ENCODE assay signal across 8 mouse cellular contexts in the genomic region with DNA sequence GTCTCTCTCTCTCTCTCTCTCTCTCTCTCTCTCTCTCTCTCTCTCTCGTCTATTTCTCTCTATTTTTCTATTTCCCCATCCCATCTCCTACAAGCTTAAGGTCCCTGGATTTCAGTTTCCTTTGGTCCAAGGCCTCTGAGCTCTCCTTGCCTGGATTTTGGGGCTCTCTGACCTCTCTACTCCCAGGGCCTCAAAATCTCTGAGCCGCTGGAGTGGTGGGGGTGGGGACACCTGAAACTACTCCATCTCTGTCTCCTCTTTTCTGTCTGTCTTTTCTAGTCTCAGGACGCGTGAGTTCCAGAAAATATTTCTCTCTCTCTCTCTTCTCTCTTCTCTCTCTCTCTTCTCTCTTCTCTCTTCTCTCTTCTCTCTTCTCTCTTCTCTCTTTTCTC. TPM values are rescaled to one million over a fixed set of nuclear protein-coding genes. Genes with fewer than 3 reads are reported as not detected.
DNase-seq lines count a peak whose midpoint lies in the region; ATAC-seq and TF ChIP-seq lines count a peak whose summit lies in the region.

No protein-coding gene starts in this region.

- H3K9ac ChIP-seq in heart, postnatal 0 days (replicated peaks; ENCODE audit: low read depth, low read length), result no peak overlapping the region
- H3K9ac ChIP-seq in hindbrain, embryonic 15.5 days, result peak overlapping the region; percentile 88
- H3K9ac ChIP-seq in midbrain, embryonic 16.5 days (ENCODE audit: low read depth, low read length), result peak overlapping the region; percentile 86

- no peak for ATAC-seq in heart, postnatal 0 days (ENCODE audit: insufficient read depth, low read depth)
- peak; percentile 11; the same call in 1 of the 2 replicates for ATAC-seq in hindbrain, embryonic 15.5 days (ENCODE audit: low FRiP score, low read depth)
- peak; percentile 12; the same call in 1 of the 2 replicates for ATAC-seq in midbrain, embryonic 16.5 days

- TF ChIP-seq EP300 in heart, postnatal 0 days (IDR thresholded peaks at IDR 0.05; ENCODE audit: low read depth), result no peak

- no peaks in the 10 kb centered on the region for H3K9me3 ChIP-seq in heart, postnatal 0 days (replicated peaks; ENCODE audit: control insufficient read depth, low read length)
- H3K9me3 ChIP-seq in embryonic facial prominence, embryonic 10.5 days, result peaks cover 3% of the 10 kb centered on the region; the same call in 1 of the 2 replicates
- H3K9me3 ChIP-seq in hindbrain, embryonic 15.5 days, result no peaks in the 10 kb centered on the region
- no peaks in the 10 kb centered on the region for H3K9me3 ChIP-seq in midbrain, embryonic 16.5 days (replicated peaks; ENCODE audit: control insufficient read depth, low read length, poor library complexity, severe bottlenecking)

- no peak for TF ChIP-seq CTCF in heart, postnatal 0 days (IDR thresholded peaks at IDR 0.05; ENCODE audit: low read depth)

- H3K4me2 ChIP-seq in heart, postnatal 0 days (ENCODE audit: low read depth, low read length), result peak overlapping the region; percentile 54
- H3K4me2 ChIP-seq in hindbrain, embryonic 15.5 days, result peak overlapping the region; percentile 67
- peak overlapping the region; percentile 85 for H3K4me2 ChIP-seq in midbrain, embryonic 16.5 days (ENCODE audit: low read length)

- no peaks in the 10 kb centered on the region for H3K36me3 ChIP-seq in heart, postnatal 0 days (replicated peaks; ENCODE audit: control insufficient read depth, insufficient read depth, low read length)
- peaks cover 8% of the 10 kb centered on the region for H3K36me3 ChIP-seq in embryonic facial prominence, embryonic 10.5 days (replicated peaks)
- H3K36me3 ChIP-seq in hindbrain, embryonic 15.5 days, result 0 out of 2 replicates have a peak, but pooled peaks cover 6% of the 10 kb centered on the region
- no peaks in the 10 kb centered on the region for H3K36me3 ChIP-seq in midbrain, embryonic 16.5 days (ENCODE audit: control insufficient read depth, insufficient read depth, low read length)

- WGBS in heart, postnatal 0 days, result 5% methylated on average over 4 of the region's 4 CpGs
- WGBS in embryonic facial prominence, embryonic 10.5 days, result 1% methylated on average over 4 of the region's 4 CpGs
- under 1% methylated on average over 4 of the region's 4 CpGs for WGBS in hindbrain, embryonic 15.5 days
- 0% methylated on average over 4 of the region's 4 CpGs for WGBS in midbrain, embryonic 16.5 days

- H3K27me3 ChIP-seq in heart, postnatal 0 days (ENCODE audit: control insufficient read depth, insufficient read depth, low read length), result peaks cover 61% of the 10 kb centered on the region
- H3K27me3 ChIP-seq in embryonic facial prominence, embryonic 10.5 days (replicated peaks; ENCODE audit: low read depth, poor library complexity, severe bottlenecking), result peaks cover 22% of the 10 kb centered on the region
- peaks cover 13% of the 10 kb centered on the region for H3K27me3 ChIP-seq in hindbrain, embryonic 15.5 days
- H3K27me3 ChIP-seq in midbrain, embryonic 16.5 days (ENCODE audit: control insufficient read depth, insufficient read depth, low read depth, low read length), result no peaks in the 10 kb centered on the region

- no peaks in the 10 kb centered on the region for H3K4me1 ChIP-seq in heart, postnatal 0 days (ENCODE audit: control insufficient read depth, insufficient read depth)
- peaks cover 37% of the 10 kb centered on the region for H3K4me1 ChIP-seq in embryonic facial prominence, embryonic 10.5 days
- peaks cover 28% of the 10 kb centered on the region for H3K4me1 ChIP-seq in hindbrain, embryonic 15.5 days (replicated peaks)
- H3K4me1 ChIP-seq in midbrain, embryonic 16.5 days (ENCODE audit: control insufficient read depth, insufficient read depth, low read length), result peaks cover 16% of the 10 kb centered on the region

- peak overlapping the region; percentile 48 for H3K4me3 ChIP-seq in heart, postnatal 0 days (ENCODE audit: low read depth, low read length)
- H3K4me3 ChIP-seq in embryonic facial prominence, embryonic 10.5 days, result peak overlapping the region; percentile 72
- peak overlapping the region; percentile 88 for H3K4me3 ChIP-seq in hindbrain, embryonic 15.5 days
- H3K4me3 ChIP-seq in midbrain, embryonic 16.5 days (ENCODE audit: low read depth, low read length), result peak overlapping the region; percentile 81

- 0 out of 2 replicates have a peak overlapping the region, but pooled peaks have one; percentile 11 for H3K27ac ChIP-seq in heart, postnatal 0 days (ENCODE audit: low read depth)
- peak overlapping the region; percentile 92 for H3K27ac ChIP-seq in embryonic facial prominence, embryonic 10.5 days (replicated peaks)
- peak overlapping the region; percentile 87 for H3K27ac ChIP-seq in hindbrain, embryonic 15.5 days (replicated peaks)
- peak overlapping the region; percentile 87 for H3K27ac ChIP-seq in midbrain, embryonic 16.5 days (ENCODE audit: low read length)

- no peak for DNase-seq in heart, postnatal 0 days (ENCODE audit: low spot score)
- no peak for DNase-seq in heart, postnatal 4 days
- DNase-seq in embryonic facial prominence, embryonic 10.5 days (ENCODE audit: low spot score), result no peak
- no peak for DNase-seq in spleen, postnatal 36 days (ENCODE audit: low spot score in 2 of 2)
- no peak for DNase-seq in frontal cortex, adult 2 months (ENCODE audit: extremely low spot score in 1 of 2, low spot score in 1 of 2)
- no peak for DNase-seq in Muller cell, postnatal 12 days (ENCODE audit: inconsistent ontology term)

RNA-seq across cellular contexts. Expression of a gene that starts 0.5 kb away (rescaled TPM):
- 4.0 and 6.3 TPM in 2 replicates for total RNA-seq in heart, postnatal 0 days (2014; rRNA removed; ENCODE audit: low replicate concordance)
- polyA plus RNA-seq in heart, postnatal 0 days (2015; fragmentation: Nextera tagmentation; extraction: Ambion mirVana), result 0.15 and 0.29 TPM in 2 replicates
- total RNA-seq in heart, postnatal 4 days (2021), result 1 to 10 TPM; 6.9 to 7.4 TPM
- 1.2 and 1.9 TPM in 2 replicates for polyA plus RNA-seq in embryonic facial prominence, embryonic 10.5 days (2016; fragmentation: Nextera tagmentation; extraction: Ambion mirVana)
- polyA plus RNA-seq in hindbrain, embryonic 15.5 days (2015; fragmentation: Nextera tagmentation; extraction: Ambion mirVana), result 3.9 and 4.1 TPM in 2 replicates
- 2.6 and 3.0 TPM in 2 replicates for polyA plus RNA-seq in midbrain, embryonic 16.5 days (2015; fragmentation: Nextera tagmentation; extraction: Ambion mirVana)
- polyA plus RNA-seq in frontal cortex, adult 2 months (2012; rRNA removed), result 253 and 329 TPM in 2 replicates

RNA-seq across cellular contexts. Expression of a gene that starts 43.2 kb away (rescaled TPM):
- 1.8 and 4.2 TPM in 2 replicates for total RNA-seq in heart, postnatal 0 days (2014; rRNA removed; ENCODE audit: low replicate concordance)
- polyA plus RNA-seq in heart, postnatal 0 days (2015; fragmentation: Nextera tagmentation; extraction: Ambion mirVana), result 0.30 and 0.40 TPM in 2 replicates
- total RNA-seq in heart, postnatal 4 days (2021), result 1 to 10 TPM; 5.7 to 8.5 TPM
- 0.36 and 0.44 TPM in 2 replicates for polyA plus RNA-seq in embryonic facial prominence, embryonic 10.5 days (2016; fragmentation: Nextera tagmentation; extraction: Ambion mirVana)
- 2.0 and 2.1 TPM in 2 replicates for polyA plus RNA-seq in hindbrain, embryonic 15.5 days (2015; fragmentation: Nextera tagmentation; extraction: Ambion mirVana)
- 3.3 and 3.8 TPM in 2 replicates for polyA plus RNA-seq in midbrain, embryonic 16.5 days (2015; fragmentation: Nextera tagmentation; extraction: Ambion mirVana)
- 152 and 157 TPM in 2 replicates for polyA plus RNA-seq in frontal cortex, adult 2 months (2012; rRNA removed)

RNA-seq across cellular contexts. Expression of a gene that starts 43.3 kb away (rescaled TPM):
- total RNA-seq in heart, postnatal 0 days (2014; rRNA removed; ENCODE audit: low replicate concordance), result 223 and 238 TPM in 2 replicates
- polyA plus RNA-seq in heart, postnatal 0 days (2015; fragmentation: Nextera tagmentation; extraction: Ambion mirVana), result 119 and 123 TPM in 2 replicates
- total RNA-seq in heart, postnatal 4 days (2021), result 100 to 1,000 TPM; 299 to 315 TPM
- 27.5 and 28.2 TPM in 2 replicates for polyA plus RNA-seq in embryonic facial prominence, embryonic 10.5 days (2016; fragmentation: Nextera tagmentation; extraction: Ambion mirVana)
- polyA plus RNA-seq in hindbrain, embryonic 15.5 days (2015; fragmentation: Nextera tagmentation; extraction: Ambion mirVana), result 37.8 and 40.7 TPM in 2 replicates
- polyA plus RNA-seq in midbrain, embryonic 16.5 days (2015; fragmentation: Nextera tagmentation; extraction: Ambion mirVana), result 32.7 and 36.4 TPM in 2 replicates
- polyA plus RNA-seq in frontal cortex, adult 2 months (2012; rRNA removed), result 52.0 and 53.3 TPM in 2 replicates

RNA-seq across cellular contexts. Expression of a gene that starts 58.3 kb away (rescaled TPM):
- not detected in 2 replicates for total RNA-seq in heart, postnatal 0 days (2014; rRNA removed; ENCODE audit: low replicate concordance)
- polyA plus RNA-seq in heart, postnatal 0 days (2015; fragmentation: Nextera tagmentation; extraction: Ambion mirVana), result not detected in 2 replicates
- total RNA-seq in heart, postnatal 4 days (2021), result under 1 TPM in 1 of 2 experiments, not detected in 1; 0.18 TPM
- polyA plus RNA-seq in embryonic facial prominence, embryonic 10.5 days (2016; fragmentation: Nextera tagmentation; extraction: Ambion mirVana), result 8.5 and 11.4 TPM in 2 replicates
- polyA plus RNA-seq in hindbrain, embryonic 15.5 days (2015; fragmentation: Nextera tagmentation; extraction: Ambion mirVana), result 11.5 and 14.6 TPM in 2 replicates
- 13.3 and 17.3 TPM in 2 replicates for polyA plus RNA-seq in midbrain, embryonic 16.5 days (2015; fragmentation: Nextera tagmentation; extraction: Ambion mirVana)
- 56.2 and 71.7 TPM in 2 replicates for polyA plus RNA-seq in frontal cortex, adult 2 months (2012; rRNA removed)

Comparison
In these comparisons a context has a peak if more than half of its experiments do, and no peak if none do; other contexts are left out.
1. H3K27ac ChIP-seq: peak in every context shown above with its lines; median percentile 92 in embryonic facial prominence, embryonic 10.5 days; 87 in hindbrain, embryonic 15.5 days; 87 in midbrain, embryonic 16.5 days; 11 in heart, postnatal 0 days.
2. RNA of a gene that starts 0.5 kb away (polyA plus RNA-seq): 253 to 329 TPM in frontal cortex, adult 2 months; 3.9 to 4.1 TPM in hindbrain, embryonic 15.5 days, 2.6 to 3.0 TPM in midbrain, embryonic 16.5 days, 1.2 to 1.9 TPM in embryonic facial prominence, embryonic 10.5 days and 0.15 to 0.29 TPM in heart, postnatal 0 days; every median in the first group is over 10 times any median in the second.
3. RNA of a gene that starts 43.2 kb away (polyA plus RNA-seq): 152 to 157 TPM in frontal cortex, adult 2 months; 3.3 to 3.8 TPM in midbrain, embryonic 16.5 days, 2.0 to 2.1 TPM in hindbrain, embryonic 15.5 days, 0.30 to 0.40 TPM in heart, postnatal 0 days and 0.36 to 0.44 TPM in embryonic facial prominence, embryonic 10.5 days; every median in the first group is over 10 times any median in the second.
4. Peak in every context shown above with its lines, with median percentiles within 50 percentile points of each other: H3K4me2 ChIP-seq and H3K4me3 ChIP-seq.